Mouse (Mus musculus) midbrain, embryonic 13.5 days (tissue): ENCODE measurements around the gene Ccnq. TPM values are rescaled to one million over a fixed set of nuclear protein-coding genes. Genes with fewer than 3 reads are reported as not detected.

ENCODE experiments used
- ATAC-seq: fragments of 200-750 bp; cut with Nextera tagmentation; 2 replicates; pipeline ENCODE4 v1.8.0; 2017; ENCODE audit warnings: mild to moderate bottlenecking, moderate TSS enrichment, moderate library complexity
- H3K27ac ChIP-seq: fragments of 300-500 bp; sonication (generic); 2 replicates; pipeline ENCODE4 v1.5.1; 2015; ENCODE audit warnings: inconsistent platforms, mild to moderate bottlenecking, moderate library complexity
- H3K27me3 ChIP-seq: fragments of 300-500 bp; sonication (generic); 2 replicates; pipeline ENCODE4 v1.6.1; 2015; ENCODE audit warnings: mild to moderate bottlenecking, inconsistent platforms
- H3K36me3 ChIP-seq: fragments of 300-500 bp; sonication (generic); 2 replicates; pipeline ENCODE4 v1.6.1; 2015; ENCODE audit warnings: mild to moderate bottlenecking, inconsistent platforms
- H3K4me1 ChIP-seq: fragments of 300-500 bp; sonication (generic); replicated peaks from 2 replicates; pipeline ENCODE4 v1.6.1; 2015; ENCODE audit warnings: inconsistent platforms
- H3K4me2 ChIP-seq: fragments of 300-500 bp; sonication (generic); replicated peaks from 2 replicates; pipeline ENCODE4 v1.6.1; 2015; ENCODE audit warnings: moderate library complexity, mild to moderate bottlenecking, inconsistent platforms
- H3K4me3 ChIP-seq: fragments of 300-500 bp; sonication (generic); replicated peaks from 2 replicates; pipeline ENCODE4 v1.5.1; 2015; ENCODE audit warnings: mild to moderate bottlenecking, inconsistent platforms
- H3K9ac ChIP-seq: fragments of 300-500 bp; sonication (generic); replicated peaks from 2 replicates; pipeline ENCODE4 v1.6.1; 2015; ENCODE audit warnings: mild to moderate bottlenecking, inconsistent platforms
- H3K9me3 ChIP-seq: fragments of 300-500 bp; sonication (generic); 2 replicates; pipeline ENCODE4 v1.6.1; 2016; ENCODE audit warnings: mild to moderate bottlenecking, inconsistent platforms
- WGBS: fragments of 180-500 bp; shearing (Covaris S2); methylation state at CpG from one replicate; pipeline ENCODE4 v1.1.7; 2015; 5-methylcytosine and 5-hydroxymethylcytosine counted together
- microRNA-seq: library from miRNA; unstranded; fragments of <30 nt; microRNA quantifications from one replicate; pipeline ENCODE4, GENCODE M21; 2016
- polyA plus RNA-seq: library from polyadenylated mRNA; unstranded; fragments of >200 nt; fragmentation: Nextera tagmentation; extraction: Ambion mirVana; gene quantifications from 2 replicates; pipeline ENCODE4 v1.2.1, GENCODE M21; 2015

Gene Ccnq
- polyA plus RNA-seq, 1 experiment from 2014 or later = 33.2 TPM

- no peaks in the 10 kb centered on the region for H3K9me3 ChIP-seq
- no peaks in the 10 kb centered on the region for H3K36me3 ChIP-seq
- H3K27ac ChIP-seq = no peak overlapping the region
- no peaks in the 10 kb centered on the region for H3K4me1 ChIP-seq
- 75% methylated on average over 4 of the region's 4 CpGs for WGBS
- no peak overlapping the region for H3K9ac ChIP-seq
- no peak overlapping the region for H3K4me2 ChIP-seq
- H3K27me3 ChIP-seq = no peaks in the 10 kb centered on the region
- ATAC-seq = no peak
- H3K4me3 ChIP-seq = no peak overlapping the region
These were observed 23.5 kb downstream of the Ccnq start for GRCm38 (mm10) chr11:78728041-78728440.

- H3K4me1 ChIP-seq = no peaks in the 10 kb centered on the region
- 81% methylated on average over 3 of the region's 3 CpGs for WGBS
- no peaks in the 10 kb centered on the region for H3K27me3 ChIP-seq
- no peak overlapping the region for H3K4me3 ChIP-seq
- no peak overlapping the region for H3K4me2 ChIP-seq
- H3K36me3 ChIP-seq = no peaks in the 10 kb centered on the region
- no peak overlapping the region for H3K9ac ChIP-seq
- H3K27ac ChIP-seq = no peak overlapping the region
- no peak for ATAC-seq
- H3K9me3 ChIP-seq = no peaks in the 10 kb centered on the region
These were observed 25.2 kb downstream of the Ccnq start for GRCm38 (mm10) chr11:78726366-78726765.

- Histone ChIP-seq H3K9me3 (no peaks in the 10 kb centered on the region), H3K36me3 (no peaks in the 10 kb centered on the region), H3K4me3 (no peak overlapping the region), H3K9ac (no peak overlapping the region), H3K4me1 (no peaks in the 10 kb centered on the region), H3K27me3 (no peaks in the 10 kb centered on the region), H3K4me2 (no peak overlapping the region), H3K27ac (no peak overlapping the region)
- ATAC-seq = no peak
- 82% methylated on average over 1 of the region's 1 CpGs for WGBS
These were observed 26.7 kb downstream of the Ccnq start for GRCm38 (mm10) chr11:78724792-78725191.

- Histone ChIP-seq H3K4me1 (no peaks in the 10 kb centered on the region), H3K36me3 (no peaks in the 10 kb centered on the region), H3K27ac (no peak overlapping the region), H3K9me3 (no peaks in the 10 kb centered on the region), H3K4me3 (no peak overlapping the region), H3K27me3 (no peaks in the 10 kb centered on the region), H3K9ac (no peak overlapping the region), H3K4me2 (no peak overlapping the region)
- ATAC-seq = no peak
- 84% methylated on average over 2 of the region's 2 CpGs for WGBS
These were observed 30.1 kb downstream of the Ccnq start for GRCm38 (mm10) chr11:78721419-78721818.

- no peak overlapping the region for H3K4me3 ChIP-seq
- WGBS = 55% methylated on average over 4 of the region's 4 CpGs
These were observed 33.9 kb downstream of the Ccnq start for GRCm38 (mm10) chr11:78717655-78718054.

GRCm38 (mm10) chr11:78708642-78709041 is 42.9 kb downstream of the Ccnq start:
- no peaks in the 10 kb centered on the region for H3K36me3 ChIP-seq
- whole genome bisulfite sequencing = 96% methylated on average over 2 of the region's 2 CpGs

More at GRCm38 (mm10) chr11:78717655-78718054, 33.9 kb downstream of the Ccnq start:
- H3K27me3 ChIP-seq = no peaks in the 10 kb centered on the region; the same call in 1 of the 2 replicates
- no peaks in the 10 kb centered on the region for H3K9me3 ChIP-seq
- no peaks in the 10 kb centered on the region for H3K4me1 ChIP-seq
- H3K27ac ChIP-seq = no peak overlapping the region
- no peaks in the 10 kb centered on the region for H3K36me3 ChIP-seq
- no peak overlapping the region for H3K4me2 ChIP-seq
- no peak overlapping the region for H3K9ac ChIP-seq
- ATAC-seq = no peak

GRCm38 (mm10) chr11:78706026-78706425 is 45.5 kb downstream of the Ccnq start:
- Histone ChIP-seq H3K4me2 (no peak overlapping the region), H3K9ac (no peak overlapping the region), H3K36me3 (no peaks in the 10 kb centered on the region), H3K27ac (no peak overlapping the region), H3K27me3 (0 out of 2 replicates have a peak, but pooled peaks cover 1% of the 10 kb centered on the region), H3K9me3 (no peaks in the 10 kb centered on the region), H3K4me3 (no peak overlapping the region), H3K4me1 (no peaks in the 10 kb centered on the region)
- no peak for ATAC-seq

More at GRCm38 (mm10) chr11:78708642-78709041, 42.9 kb downstream of the Ccnq start:
- H3K9me3 ChIP-seq = no peaks in the 10 kb centered on the region
- H3K4me1 ChIP-seq = no peaks in the 10 kb centered on the region
- H3K27me3 ChIP-seq = no peaks in the 10 kb centered on the region; the same call in 1 of the 2 replicates
- no peak overlapping the region for H3K27ac ChIP-seq
- no peak for ATAC-seq
- H3K9ac ChIP-seq = no peak overlapping the region
- H3K4me2 ChIP-seq = no peak overlapping the region
- no peak overlapping the region for H3K4me3 ChIP-seq

- H3K27me3 ChIP-seq = 0 out of 2 replicates have a peak, but pooled peaks cover 11% of the 10 kb centered on the region
- H3K27ac ChIP-seq = no peak overlapping the region
- 84% methylated on average over 5 of the region's 5 CpGs for WGBS
- H3K36me3 ChIP-seq = no peaks in the 10 kb centered on the region
- H3K4me3 ChIP-seq = no peak overlapping the region
- H3K4me2 ChIP-seq = no peak overlapping the region
- no peaks in the 10 kb centered on the region for H3K4me1 ChIP-seq
- no peak overlapping the region for H3K9ac ChIP-seq
- H3K9me3 ChIP-seq = no peaks in the 10 kb centered on the region
- no peak for ATAC-seq
These were observed 48.4 kb downstream of the Ccnq start for GRCm38 (mm10) chr11:78703085-78703484.

- H3K9me3 ChIP-seq = no peaks in the 10 kb centered on the region
- no peaks in the 10 kb centered on the region for H3K36me3 ChIP-seq
- 0 out of 2 replicates have a peak, but pooled peaks cover 11% of the 10 kb centered on the region for H3K27me3 ChIP-seq
- no peak overlapping the region for H3K4me3 ChIP-seq
- no peak overlapping the region for H3K4me2 ChIP-seq
- 75% methylated on average over 3 of the region's 3 CpGs for WGBS
- ATAC-seq = no peak
- H3K27ac ChIP-seq = no peak overlapping the region
- no peaks in the 10 kb centered on the region for H3K4me1 ChIP-seq
- H3K9ac ChIP-seq = no peak overlapping the region
These were observed 49.2 kb downstream of the Ccnq start for GRCm38 (mm10) chr11:78702319-78702718.

Small RNAs within 50 kb of the gene (microRNA-seq; reads per million reads assigned to microRNA genes)
- not detected for gene Gm23840

Other genes starting within 250 kb of the Ccnq start
- gene Sebox, start 248.3 kb downstream of the Ccnq start, polyA plus RNA-seq = not detected in 2 replicates
- gene Tmem199, start 239.6 kb downstream of the Ccnq start, polyA plus RNA-seq = 95.9 and 97.6 TPM in 2 replicates
- 176 and 178 TPM in 2 replicates for gene Poldip2, start 239.5 kb downstream of the Ccnq start, polyA plus RNA-seq
- 55.0 and 58.8 TPM in 2 replicates for gene Tnfaip1, start 215.4 kb downstream of the Ccnq start, polyA plus RNA-seq
- gene Ift20, start 215.4 kb downstream of the Ccnq start, polyA plus RNA-seq = 124 and 126 TPM in 2 replicates
- 28.7 and 33.5 TPM in 2 replicates for gene Tmem97, start 201.0 kb downstream of the Ccnq start, polyA plus RNA-seq
- gene Nlk, start 54.4 kb downstream of the Ccnq start, polyA plus RNA-seq = 30.7 and 33.5 TPM in 2 replicates
- gene Lyrm9, start 74.9 kb upstream of the Ccnq start, polyA plus RNA-seq = 25.3 and 28.2 TPM in 2 replicates
- gene Nos2, start 169.1 kb upstream of the Ccnq start, polyA plus RNA-seq = 0.71 and 0.82 TPM in 2 replicates
- 4.2 and 4.7 TPM in 2 replicates for gene Lgals9, start 233.2 kb upstream of the Ccnq start, polyA plus RNA-seq